Mouse (Mus musculus) left cerebral cortex, postnatal 36 days (tissue): ENCODE measurements around the gene Gm21586. TPM values are rescaled to one million over a fixed set of nuclear protein-coding genes. Genes with fewer than 3 reads are reported as not detected.
"Not testable (repeated sequence)": the region's sequence is repeated elsewhere in the genome, so short reads cannot be mapped to it uniquely, and the experiment has no call there.

ENCODE experiments used
- DNase-seq, 2 experiments: peaks; one replicate each; pipeline ENCODE4 v3.0.0; 2021 to 2022; ENCODE audit warnings: low spot score in 2 of 2, mixed read lengths in 1 of 2
- intact Hi-C: fragments of 180-260 bp; cut with DNase I; formaldehyde crosslinking; loops from one replicate; pipeline ENCODE4 v1.15.1; 2025
- total RNA-seq, 2 experiments: library from RNA; stranded (reverse); gene quantifications; 2 replicates each; pipeline ENCODE4 v1.2.3; 2021

Gene Gm21586
- not detected for total RNA-seq

DNA sequence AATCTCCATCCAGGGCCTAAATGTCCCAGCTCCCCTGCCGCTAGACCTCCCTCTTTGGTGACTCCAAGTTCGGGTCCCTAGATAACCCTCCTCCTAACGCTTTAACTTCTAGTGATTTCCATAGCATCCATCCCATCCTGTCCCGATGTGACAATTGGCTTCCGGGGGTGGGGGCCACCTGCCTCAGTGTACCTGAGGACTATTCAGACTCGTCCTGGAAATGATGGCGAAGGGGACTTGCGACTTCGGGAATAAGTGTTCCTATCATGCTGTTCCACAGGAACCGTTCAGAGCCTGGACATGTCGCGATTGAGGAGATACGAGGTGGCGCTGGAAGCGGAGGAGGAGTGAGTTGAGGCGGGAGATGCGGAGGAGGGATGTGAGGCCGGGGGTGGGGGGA lies at the start of gene Gm21586:
TSS of gene Gm21586 (plus strand) at position 301 of the 400 bp plus-strand sequence.
- intact Hi-C loops, DNase-seq: not testable (repeated sequence)

DNA sequence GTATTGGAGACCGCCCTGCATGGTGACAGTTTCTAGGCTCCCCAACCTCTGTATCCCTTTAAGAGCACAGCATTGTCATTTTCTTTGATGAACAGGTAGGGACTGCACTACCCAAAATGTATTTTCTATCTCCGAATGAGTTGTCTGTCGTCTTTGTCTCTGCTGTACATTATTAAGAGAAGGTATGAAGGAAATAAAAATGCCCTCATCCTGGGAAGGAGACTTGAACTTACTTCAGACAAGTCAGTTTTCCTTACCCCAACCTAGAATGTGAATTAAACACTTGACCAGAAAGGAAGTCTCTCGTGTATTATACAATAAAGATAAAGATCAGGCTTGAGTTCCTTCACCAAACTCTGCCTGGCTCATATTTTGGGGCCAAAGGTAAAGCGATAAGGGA lies 27.3 kb downstream of the Gm21586 start, which contains the start of gene Gm2163:
TSS of gene Gm2163 (plus strand) at position 301 of the 400 bp plus-strand sequence.
- DNase-seq, intact Hi-C loops: not testable (repeated sequence)

Other genes with a start within 250 kb of the Gm21586 start
- gene Gm10600, start 198.7 kb upstream of the Gm21586 start, total RNA-seq = 10 to 100 TPM in 1 of 2 experiments, 1 to 10 TPM in 1; 8.4 to 13.1 TPM
- not detected for gene Ccl21b, start 183.6 kb upstream of the Gm21586 start, total RNA-seq
- not detected for gene Gm21953, start 145.1 kb upstream of the Gm21586 start, total RNA-seq
- gene Fam205a3, start 121.0 kb upstream of the Gm21586 start, total RNA-seq = under 1 TPM in 1 of 2 experiments, not detected in 1; 0.66 TPM
- 1 to 10 TPM; 6.9 to 7.7 TPM for gene Gm2163, start 27.4 kb downstream of the Gm21586 start, total RNA-seq
- under 1 TPM in 1 of 2 experiments, not detected in 1; 0.66 TPM for gene Fam205a2, start 88.8 kb downstream of the Gm21586 start, total RNA-seq
- not detected for gene Gm10591, start 172.8 kb downstream of the Gm21586 start, total RNA-seq
- gene Gm2564, start 190.3 kb downstream of the Gm21586 start, total RNA-seq = 10 to 100 TPM; 14.3 TPM
- gene Ccl27b, start 215.9 kb downstream of the Gm21586 start, total RNA-seq = 1 to 10 TPM; 3.9 to 7.2 TPM
- gene Il11ra2, start 222.5 kb downstream of the Gm21586 start, total RNA-seq = under 1 TPM; 0.32 to 0.41 TPM